Mouse (Mus musculus): ENCODE data around the gene Eif6.

GRCm38 (mm10) chr2:155777688-155777985 lies 49.1 kb downstream of the Eif6 start:
- TF ChIP-seq CTCF (IDR thresholded peaks at IDR 0.05; ENCODE audit: extremely low read depth, insufficient read depth, low read length) (no peak), POLR2A (IDR thresholded peaks at IDR 0.05; ENCODE audit: extremely low read depth, insufficient read depth, low read length) (no peak)
